Mouse (Mus musculus): ENCODE results near the gene Fxyd2.

Gene Fxyd2

GRCm38 (mm10) chr9:45429951-45430697, 30.7 kb downstream of the Fxyd2 start:
- peak; percentile 70 to 73 for DNase-seq

GRCm38 (mm10) chr9:45430698-45430959, 31.2 kb downstream of the Fxyd2 start:
- DNase-seq, result no peak

GRCm38 (mm10) chr9:45431150-45431549, 31.7 kb downstream of the Fxyd2 start:
- DNase-seq, result peak; percentile 50 to 55

- no peak for DNase-seq
Measured at GRCm38 (mm10) chr9:45432639-45433038, 33.2 kb downstream of the Fxyd2 start.

GRCm38 (mm10) chr9:45433119-45433518, 33.6 kb downstream of the Fxyd2 start:
- no peak for DNase-seq

GRCm38 (mm10) chr9:45434171-45434570, 34.7 kb downstream of the Fxyd2 start:
- DNase-seq, result no peak

GRCm38 (mm10) chr9:45439025-45439424, 39.6 kb downstream of the Fxyd2 start:
- DNase-seq, result no peak

- no peak for DNase-seq
Measured at GRCm38 (mm10) chr9:45440083-45440784, 40.8 kb downstream of the Fxyd2 start.

GRCm38 (mm10) chr9:45444251-45444798, 44.9 kb downstream of the Fxyd2 start:
- DNase-seq, result no peak

GRCm38 (mm10) chr9:45449658-45450057, 50.2 kb downstream of the Fxyd2 start:
- DNase-seq, result peak; percentile 67 to 68

- DNase-seq, result no peak
Measured at GRCm38 (mm10) chr9:45451346-45451745, 51.9 kb downstream of the Fxyd2 start.

GRCm38 (mm10) chr9:45454032-45454431, 54.6 kb downstream of the Fxyd2 start:
- DNase-seq, result no peak

GRCm38 (mm10) chr9:45454889-45455610, 55.6 kb downstream of the Fxyd2 start:
- no peak for DNase-seq

GRCm38 (mm10) chr9:45457200-45457599, 57.7 kb downstream of the Fxyd2 start:
- no peak for DNase-seq

GRCm38 (mm10) chr9:45458363-45458762, 58.9 kb downstream of the Fxyd2 start:
- peak; percentile 38 to 44 for DNase-seq

Measured in cerebellum, postnatal 36 days (tissue).